Mouse (Mus musculus) right cerebral cortex, postnatal 14 days (tissue): ENCODE measurements around the gene Pip5k1b.

Source experiments
- DNase-seq: peaks from one replicate; pipeline ENCODE4 v3.0.0; 2022

The Pip5k1b gene

GRCm38 (mm10) chr19:24542293-24542675 is 13.4 kb downstream of the Pip5k1b start:
- DNase-seq = no peak

- no peak for DNase-seq
Observed at GRCm38 (mm10) chr19:24541669-24542292, 13.9 kb downstream of the Pip5k1b start.

DNA sequence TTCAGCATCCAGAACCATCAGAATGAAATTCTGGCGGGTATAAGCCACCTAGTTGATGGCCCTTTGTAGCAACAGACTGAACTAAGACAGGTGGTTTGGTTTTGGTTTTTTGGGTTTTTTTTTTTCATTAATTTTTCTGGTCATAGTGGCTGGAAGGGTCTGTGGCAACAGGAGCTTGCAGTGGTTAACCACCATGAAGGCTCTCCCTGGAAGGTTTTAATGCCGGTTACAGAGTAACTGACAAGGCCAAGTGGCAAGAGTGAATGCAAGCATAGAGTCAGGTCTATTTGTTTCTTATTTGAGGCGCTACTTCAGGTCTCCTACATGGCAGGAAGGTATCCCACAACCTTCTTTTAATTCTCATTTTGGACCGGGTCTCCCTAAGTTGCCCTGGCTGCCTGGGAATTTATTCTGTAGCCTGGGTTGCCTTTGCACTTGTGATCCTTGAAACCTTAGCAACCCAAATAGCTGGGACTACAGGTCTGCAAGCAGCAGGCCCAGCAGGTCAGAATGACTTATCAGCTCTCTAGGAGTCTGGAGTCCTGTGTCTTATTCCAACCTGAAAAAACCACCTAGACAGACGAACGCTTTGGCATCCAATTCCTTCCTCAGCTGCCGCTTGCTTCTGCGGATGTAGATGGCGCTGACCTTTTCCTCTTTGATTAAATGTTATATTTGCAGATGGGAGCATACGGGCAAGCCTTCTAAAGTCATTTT is 14.6 kb downstream of the Pip5k1b start:
- no peak for DNase-seq

- no peak for DNase-seq
Observed at GRCm38 (mm10) chr19:24539041-24539440, 16.6 kb downstream of the Pip5k1b start.

GRCm38 (mm10) chr19:24538181-24538580 is 17.5 kb downstream of the Pip5k1b start:
- no peak for DNase-seq

- DNase-seq = no peak
Observed at GRCm38 (mm10) chr19:24537691-24538090, 18.0 kb downstream of the Pip5k1b start.

GRCm38 (mm10) chr19:24536920-24537319 is 18.8 kb downstream of the Pip5k1b start:
- no peak for DNase-seq

GRCm38 (mm10) chr19:24536280-24536679 is 19.4 kb downstream of the Pip5k1b start:
- no peak for DNase-seq

- no peak for DNase-seq
Observed at GRCm38 (mm10) chr19:24535161-24535560, 20.5 kb downstream of the Pip5k1b start.

- DNase-seq = no peak
Observed at GRCm38 (mm10) chr19:24534733-24535132, 20.9 kb downstream of the Pip5k1b start.

GRCm38 (mm10) chr19:24528910-24529561 is 26.6 kb downstream of the Pip5k1b start:
- DNase-seq = no peak

DNA sequence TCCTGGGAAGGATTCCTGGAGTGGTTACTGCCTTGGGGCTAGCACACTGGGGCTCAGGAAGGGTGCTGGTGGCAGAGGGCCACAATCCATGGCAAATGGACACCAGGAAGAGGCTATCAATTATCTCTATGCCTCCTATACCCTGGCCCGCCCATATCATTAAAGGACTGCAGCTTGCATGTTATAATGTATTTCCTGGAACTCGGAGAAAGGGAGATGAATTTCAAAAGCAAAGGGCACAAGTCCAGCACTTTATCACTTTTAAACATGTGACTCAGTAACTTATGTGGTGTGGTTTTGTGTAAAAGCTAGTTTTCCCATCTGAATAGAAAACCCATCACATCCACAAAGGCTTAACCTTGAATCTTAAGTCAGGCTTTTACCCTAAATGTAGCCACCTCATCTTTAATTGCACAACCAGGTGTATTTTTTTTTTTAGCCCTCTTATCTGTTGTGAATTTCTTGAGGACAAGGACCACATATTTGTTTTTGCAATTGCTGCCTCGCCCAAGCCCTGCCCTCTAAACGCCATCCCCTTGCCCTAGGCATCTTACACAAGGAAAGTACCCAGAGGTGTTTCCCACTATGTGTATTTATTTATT is 27.4 kb downstream of the Pip5k1b start:
- no peak for DNase-seq

GRCm38 (mm10) chr19:24527613-24527948 is 28.1 kb downstream of the Pip5k1b start:
- DNase-seq = no peak

GRCm38 (mm10) chr19:24526731-24527612 is 28.7 kb downstream of the Pip5k1b start:
- no peak for DNase-seq

GRCm38 (mm10) chr19:24523476-24524313 is 32.0 kb downstream of the Pip5k1b start:
- peak; percentile 30 for DNase-seq

DNA sequence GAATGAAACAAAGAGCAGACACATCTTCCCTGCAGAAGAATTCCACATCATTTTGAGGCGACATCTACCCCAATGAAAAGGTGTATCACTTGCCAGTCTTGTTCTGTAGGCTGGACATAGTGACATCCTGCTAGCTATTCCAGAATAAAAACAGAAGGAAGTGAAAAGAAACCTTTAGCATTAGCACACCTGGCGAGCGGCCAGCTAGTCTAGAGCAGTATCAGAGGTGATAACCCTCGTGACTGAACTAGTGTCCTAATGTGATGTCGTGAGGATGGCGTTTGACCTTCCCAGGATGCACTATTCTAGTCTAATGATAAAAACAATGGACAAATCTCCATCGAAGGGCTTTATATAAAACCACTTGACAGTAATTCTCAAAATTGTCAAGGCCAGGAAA is 33.7 kb downstream of the Pip5k1b start:
- DNase-seq = no peak

GRCm38 (mm10) chr19:24521146-24521545 is 34.5 kb downstream of the Pip5k1b start:
- no peak for DNase-seq

- DNase-seq = no peak
Observed at GRCm38 (mm10) chr19:24519732-24520409, 35.8 kb downstream of the Pip5k1b start.

DNA sequence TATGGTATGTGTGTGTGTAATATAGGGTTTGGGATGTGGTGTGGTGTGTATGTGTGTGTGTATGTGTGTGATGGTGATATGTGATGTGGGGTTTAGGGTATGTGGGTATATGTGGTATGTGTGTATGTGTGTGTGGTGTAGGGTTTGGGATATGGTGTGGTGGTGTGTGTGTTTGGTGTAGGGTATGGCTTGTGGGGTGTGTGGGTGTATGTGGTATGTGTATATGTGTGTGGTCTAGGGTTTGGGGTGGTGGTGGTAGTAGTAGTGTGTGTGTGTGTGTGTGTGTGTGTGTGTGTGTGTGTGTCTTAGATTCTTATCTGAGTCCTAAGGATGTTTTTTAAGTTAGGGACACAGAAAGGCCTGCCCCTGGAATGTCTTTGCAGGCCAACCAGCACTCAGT is 37.3 kb downstream of the Pip5k1b start:
- no peak for DNase-seq

GRCm38 (mm10) chr19:24517057-24517456 is 38.6 kb downstream of the Pip5k1b start:
- no peak for DNase-seq

- no peak for DNase-seq
Observed at GRCm38 (mm10) chr19:24515941-24516340, 39.7 kb downstream of the Pip5k1b start.
